Mouse (Mus musculus): Measurements from ENCODE around the gene Vamp4. TPM values are rescaled to one million over a fixed set of nuclear protein-coding genes. Genes with fewer than 3 reads are reported as not detected.
A peak's percentile ranks its signal among the peaks of the same experiment; 100 is the strongest.

The Vamp4 gene
- polyA plus RNA-seq, 1 experiment from 2014 or later = 37.6 TPM

GRCm38 (mm10) chr1:162549615-162550283 lies 20.6 kb upstream of the Vamp4 start:
- 74% methylated on average over 5 of the region's 5 CpGs for WGBS
- Histone ChIP-seq H3K36me3 (peaks cover 15% of the 10 kb centered on the region), H3K4me2 (no peak overlapping the region), H3K4me1 (replicated peaks) (peaks cover 14% of the 10 kb centered on the region), H3K4me3 (no peak overlapping the region), H3K27ac (no peak overlapping the region), H3K27me3 (no peaks in the 10 kb centered on the region), H3K9ac (no peak overlapping the region), H3K9me3 (replicated peaks) (no peaks in the 10 kb centered on the region)
- ATAC-seq (replicated peaks; ENCODE audit: insufficient number of reproducible peaks, insufficient read depth, low FRiP score, low read depth) = no peak

GRCm38 (mm10) chr1:162552956-162553355 lies 17.4 kb upstream of the Vamp4 start:
- no peak overlapping the region for H3K9ac ChIP-seq
- H3K4me1 ChIP-seq (replicated peaks) = peaks cover 5% of the 10 kb centered on the region
- no peaks in the 10 kb centered on the region for H3K36me3 ChIP-seq
- H3K4me3 ChIP-seq = no peak overlapping the region
- 51% methylated on average over 9 of the region's 9 CpGs for WGBS
- no peak overlapping the region for H3K4me2 ChIP-seq
- no peak for ATAC-seq (replicated peaks; ENCODE audit: insufficient number of reproducible peaks, insufficient read depth, low FRiP score, low read depth)
- H3K9me3 ChIP-seq (replicated peaks) = no peaks in the 10 kb centered on the region
- H3K27me3 ChIP-seq = no peaks in the 10 kb centered on the region
- no peak overlapping the region for H3K27ac ChIP-seq

- no peak for ATAC-seq (replicated peaks; ENCODE audit: insufficient number of reproducible peaks, insufficient read depth, low FRiP score, low read depth)
- H3K36me3 ChIP-seq = no peaks in the 10 kb centered on the region
- H3K4me1 ChIP-seq (replicated peaks) = peaks cover 1% of the 10 kb centered on the region
- H3K27ac ChIP-seq = no peak overlapping the region
- H3K4me2 ChIP-seq = no peak overlapping the region
- WGBS = 75% methylated on average over 3 of the region's 3 CpGs
- H3K4me3 ChIP-seq = no peak overlapping the region
- no peaks in the 10 kb centered on the region for H3K27me3 ChIP-seq
- H3K9ac ChIP-seq = no peak overlapping the region
- no peaks in the 10 kb centered on the region for H3K9me3 ChIP-seq (replicated peaks)
Measured at GRCm38 (mm10) chr1:162554193-162554592, 16.1 kb upstream of the Vamp4 start.

GRCm38 (mm10) chr1:162563236-162563635 lies 7.1 kb upstream of the Vamp4 start:
- Histone ChIP-seq H3K4me3 (no peak overlapping the region), H3K27ac (no peak overlapping the region), H3K4me1 (replicated peaks) (no peaks in the 10 kb centered on the region), H3K9ac (no peak overlapping the region), H3K4me2 (no peak overlapping the region), H3K9me3 (replicated peaks) (no peaks in the 10 kb centered on the region), H3K27me3 (no peaks in the 10 kb centered on the region), H3K36me3 (no peaks in the 10 kb centered on the region)
- 68% methylated on average over 1 of the region's 1 CpGs for WGBS
- ATAC-seq (replicated peaks; ENCODE audit: insufficient number of reproducible peaks, insufficient read depth, low FRiP score, low read depth) = no peak

GRCm38 (mm10) chr1:162564992-162565391 lies 5.3 kb upstream of the Vamp4 start:
- ATAC-seq (replicated peaks; ENCODE audit: insufficient number of reproducible peaks, insufficient read depth, low FRiP score, low read depth) = no peak
- Histone ChIP-seq H3K9me3 (replicated peaks) (no peaks in the 10 kb centered on the region), H3K4me3 (no peak overlapping the region), H3K36me3 (no peaks in the 10 kb centered on the region), H3K9ac (no peak overlapping the region), H3K27ac (no peak overlapping the region), H3K4me2 (no peak overlapping the region), H3K27me3 (no peaks in the 10 kb centered on the region), H3K4me1 (replicated peaks) (no peaks in the 10 kb centered on the region)
- WGBS = 38% methylated on average over 3 of the region's 3 CpGs

GRCm38 (mm10) chr1:162567351-162567750 lies 3.0 kb upstream of the Vamp4 start:
- Histone ChIP-seq H3K9me3 (replicated peaks) (no peaks in the 10 kb centered on the region), H3K4me3 (no peak overlapping the region), H3K9ac (no peak overlapping the region), H3K4me2 (no peak overlapping the region), H3K36me3 (no peaks in the 10 kb centered on the region), H3K4me1 (replicated peaks) (0 out of 2 replicates have a peak, but pooled peaks cover 5% of the 10 kb centered on the region), H3K27ac (no peak overlapping the region), H3K27me3 (no peaks in the 10 kb centered on the region)
- WGBS = 43% methylated on average over 3 of the region's 3 CpGs
- ATAC-seq (replicated peaks; ENCODE audit: insufficient number of reproducible peaks, insufficient read depth, low FRiP score, low read depth) = no peak

GRCm38 (mm10) chr1:162570931-162571601 lies 751 bp downstream of the Vamp4 start:
- under 1% methylated on average over 46 of the region's 46 CpGs for WGBS
- ATAC-seq (replicated peaks; ENCODE audit: insufficient number of reproducible peaks, insufficient read depth, low FRiP score, low read depth) = peak; percentile 34
- Histone ChIP-seq H3K27me3 (no peaks in the 10 kb centered on the region), H3K27ac (peak overlapping the region; percentile 94), H3K36me3 (peaks cover 13% of the 10 kb centered on the region), H3K9ac (peak overlapping the region; percentile 93), H3K4me2 (peak overlapping the region; percentile 78), H3K4me1 (replicated peaks) (0 out of 2 replicates have a peak, but pooled peaks cover 5% of the 10 kb centered on the region), H3K9me3 (replicated peaks) (no peaks in the 10 kb centered on the region), H3K4me3 (peak overlapping the region; percentile 99)

GRCm38 (mm10) chr1:162575098-162575497 lies 4.8 kb downstream of the Vamp4 start:
- no peaks in the 10 kb centered on the region for H3K9me3 ChIP-seq (replicated peaks)
- no peak overlapping the region for H3K9ac ChIP-seq
- 0 out of 2 replicates have a peak, but pooled peaks cover 5% of the 10 kb centered on the region for H3K4me1 ChIP-seq (replicated peaks)
- H3K27me3 ChIP-seq = no peaks in the 10 kb centered on the region
- H3K4me3 ChIP-seq = no peak overlapping the region
- H3K4me2 ChIP-seq = no peak overlapping the region
- WGBS = over 99% methylated on average over 3 of the region's 3 CpGs
- peaks cover 27% of the 10 kb centered on the region for H3K36me3 ChIP-seq
- ATAC-seq (replicated peaks; ENCODE audit: insufficient number of reproducible peaks, insufficient read depth, low FRiP score, low read depth) = no peak
- H3K27ac ChIP-seq = no peak overlapping the region

- Histone ChIP-seq H3K9ac (no peak overlapping the region), H3K27ac (no peak overlapping the region), H3K4me1 (replicated peaks) (no peaks in the 10 kb centered on the region), H3K4me3 (no peak overlapping the region), H3K27me3 (no peaks in the 10 kb centered on the region), H3K36me3 (peaks cover 25% of the 10 kb centered on the region), H3K9me3 (replicated peaks) (no peaks in the 10 kb centered on the region), H3K4me2 (no peak overlapping the region)
- no peak for ATAC-seq (replicated peaks; ENCODE audit: insufficient number of reproducible peaks, insufficient read depth, low FRiP score, low read depth)
- 78% methylated on average over 2 of the region's 2 CpGs for WGBS
Measured at GRCm38 (mm10) chr1:162582884-162583283, 12.6 kb downstream of the Vamp4 start.

GRCm38 (mm10) chr1:162586282-162586681 lies 16.0 kb downstream of the Vamp4 start:
- Histone ChIP-seq H3K27ac (no peak overlapping the region), H3K4me3 (no peak overlapping the region), H3K9ac (no peak overlapping the region), H3K36me3 (peaks cover 11% of the 10 kb centered on the region), H3K9me3 (replicated peaks) (no peaks in the 10 kb centered on the region), H3K4me2 (no peak overlapping the region), H3K4me1 (replicated peaks) (peaks cover 4% of the 10 kb centered on the region), H3K27me3 (no peaks in the 10 kb centered on the region)
- ATAC-seq (replicated peaks; ENCODE audit: insufficient number of reproducible peaks, insufficient read depth, low FRiP score, low read depth) = no peak
- WGBS = 80% methylated on average over 4 of the region's 4 CpGs

- Histone ChIP-seq H3K9ac (no peak overlapping the region), H3K4me3 (no peak overlapping the region), H3K4me1 (replicated peaks) (peaks cover 4% of the 10 kb centered on the region), H3K4me2 (no peak overlapping the region), H3K36me3 (peaks cover 13% of the 10 kb centered on the region; the same call in 1 of the 2 replicates), H3K27me3 (no peaks in the 10 kb centered on the region), H3K27ac (no peak overlapping the region), H3K9me3 (replicated peaks) (no peaks in the 10 kb centered on the region)
- 77% methylated on average over 3 of the region's 3 CpGs for WGBS
- ATAC-seq (replicated peaks; ENCODE audit: insufficient number of reproducible peaks, insufficient read depth, low FRiP score, low read depth) = no peak
Measured at GRCm38 (mm10) chr1:162588606-162589005, 18.3 kb downstream of the Vamp4 start.

- Histone ChIP-seq H3K9ac (no peak overlapping the region), H3K36me3 (peaks cover 13% of the 10 kb centered on the region; the same call in 1 of the 2 replicates), H3K27ac (no peak overlapping the region), H3K4me3 (no peak overlapping the region), H3K9me3 (replicated peaks) (no peaks in the 10 kb centered on the region), H3K27me3 (no peaks in the 10 kb centered on the region), H3K4me2 (peak overlapping the region; percentile 36; the same call in 1 of the 2 replicates), H3K4me1 (replicated peaks) (peaks cover 4% of the 10 kb centered on the region)
- no peak for ATAC-seq (replicated peaks; ENCODE audit: insufficient number of reproducible peaks, insufficient read depth, low FRiP score, low read depth)
- 13% methylated on average over 9 of the region's 9 CpGs for WGBS
Measured at GRCm38 (mm10) chr1:162589443-162589842, 19.1 kb downstream of the Vamp4 start.

Measured in heart, embryonic 15.5 days (tissue).